15 mouse cellular contexts compared by ENCODE assay signal in the genomic region with DNA sequence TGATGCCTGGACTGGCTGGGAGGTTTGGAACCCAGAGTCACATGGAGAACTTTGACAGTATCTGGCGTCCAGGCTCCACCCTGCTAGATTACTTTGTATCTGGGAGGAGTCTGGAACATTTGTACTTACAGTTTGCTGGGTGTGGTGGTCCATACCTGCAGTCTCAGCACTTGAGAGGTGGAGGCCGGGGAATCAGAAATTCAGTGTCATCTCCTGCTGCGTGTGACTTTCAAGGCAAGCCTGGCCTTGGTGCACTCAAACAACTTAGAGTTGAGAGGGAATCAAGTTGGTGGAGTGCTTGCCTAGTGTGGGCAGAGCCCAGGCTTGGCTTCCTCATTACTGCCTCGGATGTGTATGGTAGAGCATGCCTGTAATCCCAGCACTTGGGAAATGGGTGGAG.
"Had no signal": no experiment of that assay in that cellular context is flagged by ENCODE, and none has a peak within 500 bp of the region (broad histone marks: within the 10 kb centered on the region; RNA-seq: fewer than 3 reads in every experiment).

No protein-coding gene starts in this region.

- H3K27ac ChIP-seq: neural tube, embryonic 15.5 days; stomach, embryonic 15.5 days; stomach, postnatal 0 days had no signal

- H3K9me3 ChIP-seq: neural tube, embryonic 15.5 days; stomach, embryonic 15.5 days had no signal

- H3K4me2 ChIP-seq: neural tube, embryonic 15.5 days; stomach, embryonic 15.5 days had no signal

- H3K36me3 ChIP-seq: neural tube, embryonic 15.5 days; stomach, embryonic 15.5 days had no signal

- H3K9ac ChIP-seq: neural tube, embryonic 15.5 days; stomach, embryonic 15.5 days had no signal

- H3K27me3 ChIP-seq: neural tube, embryonic 15.5 days; stomach, embryonic 15.5 days had no signal

- H3K4me1 ChIP-seq: stomach, embryonic 15.5 days had no signal

- DNase-seq: retina, postnatal 1 day; right cerebral cortex, adult 18-20 months; right cerebral cortex, postnatal 14 days; right cerebral cortex, postnatal 25 days; right cerebral cortex, postnatal 4 days; spleen, adult 18-20 months; thymus, adult 18-20 months; thymus, adult 2 months; thymus, postnatal 14 days; thymus, postnatal 25 days; thymus, postnatal 36 days; thymus, postnatal 4 days had no signal

- H3K4me3 ChIP-seq: neural tube, embryonic 15.5 days; stomach, embryonic 15.5 days had no signal
